Mouse (Mus musculus) pancreas, adult 10 weeks (tissue): ENCODE data around the gene Serf2. TPM values are rescaled to one million over a fixed set of nuclear protein-coding genes. Genes with fewer than 3 reads are reported as not detected.

Experiments
- polyA plus RNA-seq: library from polyadenylated mRNA; stranded (reverse); fragments of 350-450 nt; fragmentation: Illumina TruSeq; extraction: RNeasy Lipid Tissue Mini Kit (QIAGEN cat#74804); gene quantifications from one replicate; pipeline ENCODE4 v1.2.3, GENCODE M21; 2015; ENCODE audit warnings: low read depth, low replicate concordance; ENCODE audit not compliant: insufficient read depth

Gene Serf2
- polyA plus RNA-seq: 99.5 TPM

GRCm38 (mm10) chr2:121448739-121449535 lies at the start of gene Serf2:
TSS of gene Serf2 (plus strand) at chr2:121449195.

GRCm38 (mm10) chr2:121413387-121414042 lies 35.5 kb upstream of the Serf2 start, which contains the start of the genes Pdia3 and Catsper2:
TSS of gene Pdia3 (plus strand) at chr2:121413775.
TSS of gene Catsper2 (minus strand) at chr2:121413792.

GRCm38 (mm10) chr2:121444178-121444577 lies 4.8 kb upstream of the Serf2 start, which contains the start of gene Ell3:
TSS of gene Ell3 (minus strand) at chr2:121444278.

GRCm38 (mm10) chr2:121452990-121453389 lies 4.0 kb downstream of the Serf2 start, which contains the start of gene Hypk:
TSS of gene Hypk (plus strand) at chr2:121453290.

GRCm38 (mm10) chr2:121456692-121457642 lies 8.0 kb downstream of the Serf2 start, which contains the start of gene Serinc4:
TSS of gene Serinc4 (minus strand) at chr2:121456781.

GRCm38 (mm10) chr2:121473301-121474179 lies 24.5 kb downstream of the Serf2 start, which contains the start of gene Mfap1b:
TSS of gene Mfap1b (minus strand) at chr2:121474067.

GRCm38 (mm10) chr2:121505942-121506882 lies 57.2 kb downstream of the Serf2 start, which contains the start of the genes Mfap1a and Wdr76:
TSS of gene Mfap1a (minus strand) at chr2:121506665.
TSS of gene Wdr76 (plus strand) at chr2:121506723.

Other genes with a start within 250 kb of the Serf2 start
- gene Trp53bp1, start 177.8 kb upstream of the Serf2 start, polyA plus RNA-seq: 18.3 TPM
- 3.7 TPM for gene Map1a, start 159.6 kb upstream of the Serf2 start, polyA plus RNA-seq
- 6.6 TPM for gene Ppip5k1, start 93.8 kb upstream of the Serf2 start, polyA plus RNA-seq
- 9.1 TPM for gene Ckmt1, start 91.5 kb upstream of the Serf2 start, polyA plus RNA-seq
- not detected for gene Strc, start 62.0 kb upstream of the Serf2 start, polyA plus RNA-seq
- gene Pdia3, start 35.4 kb upstream of the Serf2 start, polyA plus RNA-seq: 94.6 TPM
- 1.4 TPM for gene Catsper2, start 35.4 kb upstream of the Serf2 start, polyA plus RNA-seq
- gene Ell3, start 4.9 kb upstream of the Serf2 start, polyA plus RNA-seq: not detected
- 26.5 TPM for gene Hypk, start 4.1 kb downstream of the Serf2 start, polyA plus RNA-seq
- not detected for gene Serinc4, start 7.6 kb downstream of the Serf2 start, polyA plus RNA-seq
- 7.2 TPM for gene Mfap1b, start 24.9 kb downstream of the Serf2 start, polyA plus RNA-seq
- gene Mfap1a, start 57.5 kb downstream of the Serf2 start, polyA plus RNA-seq: 8.4 TPM
- gene Wdr76, start 57.5 kb downstream of the Serf2 start, polyA plus RNA-seq: 1.3 TPM